Mouse (Mus musculus) kidney, adult 2 months (tissue): ENCODE results near the gene Pnmal1.

ENCODE experiments used
- CTCF ChIP-seq: fragments of 200-500 bp; conservative IDR thresholded peaks from 2 replicates; pipeline ENCODE4 v1.5.1; 2011; ENCODE audit warnings: low read depth, mild to moderate bottlenecking, control low read depth, low read length, moderate library complexity, mixed read lengths; ENCODE audit not compliant: insufficient read depth, insufficient read length
- POLR2A ChIP-seq: fragments of 200-500 bp; IDR thresholded peaks from one replicate; pipeline ENCODE4 v1.6.1; 2011; ENCODE audit warnings: low read depth, low read length, control low read depth

- TF ChIP-seq CTCF (no peak), POLR2A (peak; percentile 43)
These were observed 15.2 kb upstream of the Pnmal1 start, which contains the start of gene Pnmal2 for GRCm38 (mm10) chr7:16944061-16944807.
